Mouse (Mus musculus): ENCODE measurements around the gene Serpina3n.
"Not testable (repeated sequence)": the region's sequence is repeated elsewhere in the genome, so short reads cannot be mapped to it uniquely, and the experiment has no call there.

Gene Serpina3n

DNA sequence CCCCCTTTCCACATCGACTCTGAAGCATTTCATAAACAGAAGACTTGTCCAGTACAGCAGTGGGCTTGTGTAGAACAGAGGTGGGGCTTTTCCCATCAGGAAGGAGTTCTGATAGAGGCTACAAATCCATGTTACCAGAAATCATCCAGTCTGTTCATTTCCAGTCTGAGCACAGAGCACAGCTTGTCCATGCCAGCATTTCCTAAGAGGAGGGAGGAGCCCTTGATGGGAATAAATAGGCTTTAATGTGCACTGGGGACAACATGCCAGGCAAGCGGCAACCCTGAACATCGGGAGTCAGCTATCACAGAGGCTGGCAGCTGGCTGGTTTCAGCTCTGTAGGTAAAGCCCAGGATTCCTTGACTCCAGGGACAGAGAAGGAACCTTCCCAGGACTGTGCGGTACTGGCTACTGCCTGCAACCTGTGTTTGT, at the start of gene Serpina3n:
Gene Serpina3n, plus strand, starts transcription at position 276 of the 432 bp plus-strand sequence.
- peak; percentile 52 for DNase-seq (ENCODE audit: low spot score)

DNA sequence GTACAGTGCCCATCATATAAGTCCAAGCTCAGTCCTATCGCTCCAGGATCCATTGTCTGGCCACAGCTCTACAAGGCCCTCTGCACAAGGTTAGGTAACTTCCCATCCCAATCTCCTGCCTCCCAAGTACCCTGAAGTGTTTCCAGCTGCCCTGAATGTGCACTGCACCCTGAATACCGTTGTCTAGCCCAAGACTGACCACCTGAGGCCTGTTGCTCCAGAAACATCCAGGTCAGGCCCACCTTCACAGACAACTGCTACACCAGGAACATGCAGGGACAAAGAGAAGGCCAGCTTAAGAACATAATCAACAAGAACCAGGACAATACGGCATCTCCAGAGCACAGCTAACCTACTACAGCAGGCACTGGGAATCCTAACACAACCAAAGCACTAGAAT, 36.5 kb upstream of the Serpina3n start:
- no peak for DNase-seq (ENCODE audit: low spot score)

DNA sequence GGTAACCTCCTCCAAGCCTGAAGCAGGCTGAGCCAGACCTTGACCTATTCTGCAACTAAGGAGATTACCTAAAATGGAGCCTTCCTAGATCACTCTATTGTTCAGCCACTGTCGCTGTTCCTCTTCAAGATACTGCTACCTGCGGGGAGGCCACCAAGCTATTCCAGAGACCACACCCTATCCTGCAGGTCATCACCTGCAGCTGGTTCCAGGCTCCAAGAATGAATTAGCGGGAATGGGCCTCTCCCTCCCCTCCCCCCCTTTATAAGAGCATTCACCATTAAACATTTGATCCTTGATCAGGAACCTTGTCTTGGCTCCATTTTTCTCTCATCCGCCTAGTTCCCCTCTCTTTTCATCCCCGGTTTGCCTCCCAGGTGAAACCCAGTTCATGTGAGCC, 29.4 kb upstream of the Serpina3n start:
- DNase-seq (ENCODE audit: low spot score): not testable (repeated sequence)

DNA sequence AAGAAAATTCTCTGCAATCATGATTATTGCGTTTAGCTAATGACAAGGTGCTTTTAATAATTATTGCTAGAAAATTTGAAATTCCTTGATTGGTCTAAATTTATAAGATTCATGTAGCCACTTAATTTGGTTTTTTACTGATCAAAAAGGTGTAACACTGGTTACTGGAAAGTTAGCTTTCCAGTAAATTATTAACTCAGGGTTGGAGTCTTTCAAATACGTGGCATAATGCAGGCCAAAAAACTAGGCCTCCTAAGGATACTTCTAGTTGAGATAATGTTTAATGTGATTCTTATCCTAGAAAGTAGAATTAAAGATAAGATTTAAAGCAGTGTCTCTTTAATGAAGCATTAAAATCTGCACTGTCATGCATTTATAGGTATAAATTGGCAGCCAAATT, 28.2 kb upstream of the Serpina3n start:
- not testable (repeated sequence) for DNase-seq (ENCODE audit: low spot score)

DNA sequence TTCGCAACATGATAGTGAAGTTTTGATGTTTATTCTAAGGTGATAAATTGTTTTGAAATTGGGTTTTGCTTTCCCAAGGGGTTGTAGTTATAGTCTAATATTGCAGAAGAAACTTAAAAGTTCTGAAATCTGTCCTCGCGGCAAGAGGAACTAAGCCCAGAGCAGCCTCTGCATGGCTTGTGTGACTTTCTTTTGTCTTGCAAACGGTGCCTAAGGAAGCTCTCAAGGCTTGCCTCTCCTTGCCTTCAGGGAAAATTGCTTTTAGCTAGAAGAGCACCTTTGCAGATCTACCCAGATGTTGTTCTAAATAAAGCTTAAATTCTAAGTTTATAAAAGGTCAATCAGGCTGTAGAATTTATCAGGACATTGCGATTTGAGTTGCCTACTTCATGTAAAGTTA, 27.7 kb upstream of the Serpina3n start:
- DNase-seq (ENCODE audit: low spot score): not testable (repeated sequence)

DNA sequence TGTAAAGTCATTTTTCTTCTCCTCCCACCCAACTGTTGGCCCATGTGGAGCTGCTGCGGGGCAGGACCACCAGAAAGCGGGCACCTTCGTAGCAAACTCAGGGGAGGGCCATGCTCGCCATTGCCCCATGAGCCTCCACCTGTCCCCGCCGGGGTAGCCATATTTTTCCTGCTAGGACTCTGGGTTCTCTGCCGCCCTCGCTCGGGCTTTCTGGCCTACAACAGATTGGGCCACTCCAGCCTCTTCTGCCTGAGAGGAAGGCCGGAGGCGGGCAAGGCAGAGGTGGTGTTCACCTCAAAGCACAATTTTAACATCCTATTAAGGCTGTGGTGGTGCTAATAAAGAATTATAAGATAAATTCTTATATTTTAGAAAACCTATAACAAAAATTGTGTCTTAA, 26.7 kb upstream of the Serpina3n start:
- DNase-seq (ENCODE audit: low spot score): no peak

DNA sequence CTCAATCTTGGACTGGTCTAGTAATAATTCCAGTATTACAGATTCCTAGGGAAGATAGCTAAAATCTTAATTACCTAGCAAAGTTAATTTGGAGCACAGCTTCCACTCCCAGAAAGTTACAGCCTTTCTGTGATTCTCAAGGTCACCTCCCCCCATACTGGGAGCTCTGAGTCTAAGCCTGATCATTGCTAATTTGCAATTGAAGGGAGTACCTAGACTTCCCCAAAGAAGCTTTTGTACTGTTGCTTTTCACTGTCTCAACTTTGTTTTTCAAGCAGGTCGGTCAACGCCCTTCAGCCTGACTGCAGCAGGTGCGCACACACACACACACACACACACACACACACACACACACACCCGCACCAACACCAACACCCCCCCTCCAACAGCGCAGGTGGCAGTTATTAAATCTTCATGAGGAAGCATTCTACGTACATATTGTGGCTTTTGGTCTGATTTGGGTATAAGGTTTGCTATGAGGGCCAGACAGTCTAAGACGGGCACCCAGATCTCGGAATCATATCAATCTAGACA, 25.4 kb upstream of the Serpina3n start:
- DNase-seq (ENCODE audit: low spot score): not testable (repeated sequence)

DNA sequence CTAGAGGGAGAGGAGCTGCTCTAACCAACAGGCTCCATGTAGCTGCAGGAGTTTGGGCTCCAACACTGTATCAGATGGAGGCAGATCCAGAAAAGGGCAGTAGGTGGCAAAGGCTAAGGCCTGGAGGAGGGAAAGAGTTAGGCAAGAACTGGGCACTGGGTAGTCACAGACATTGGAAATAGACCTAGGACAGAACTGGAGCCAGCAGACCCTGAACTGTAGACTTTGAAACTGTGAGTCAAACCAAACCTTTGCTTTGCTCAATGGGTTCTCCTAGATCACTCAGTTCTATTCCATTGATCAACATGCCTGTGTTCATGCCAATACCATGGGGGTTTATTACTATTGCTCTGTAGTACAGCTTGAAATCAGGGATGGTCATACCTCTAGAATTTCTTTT, 20.5 kb upstream of the Serpina3n start:
- DNase-seq (ENCODE audit: low spot score): not testable (repeated sequence)

DNA sequence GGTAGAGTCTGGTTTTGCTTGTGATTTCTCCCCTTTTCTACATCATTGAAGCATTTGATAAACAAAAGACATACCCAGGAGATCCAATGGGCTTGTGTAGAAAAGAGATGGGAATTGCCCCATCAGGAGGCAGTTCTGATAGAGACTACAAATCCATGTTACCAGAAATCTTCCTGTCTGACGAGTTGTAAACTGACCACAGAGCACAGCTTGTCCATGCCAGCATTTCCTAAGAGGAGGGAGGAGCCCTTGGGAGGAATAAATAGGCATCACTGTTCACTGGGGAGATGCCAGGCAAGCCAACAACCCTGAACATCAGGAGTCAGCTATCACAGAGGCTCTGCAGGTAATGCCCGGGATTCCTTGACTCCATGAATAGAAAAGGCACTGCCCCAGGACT, 19.7 kb upstream of the Serpina3n start:
- not testable (repeated sequence) for DNase-seq (ENCODE audit: low spot score)

DNA sequence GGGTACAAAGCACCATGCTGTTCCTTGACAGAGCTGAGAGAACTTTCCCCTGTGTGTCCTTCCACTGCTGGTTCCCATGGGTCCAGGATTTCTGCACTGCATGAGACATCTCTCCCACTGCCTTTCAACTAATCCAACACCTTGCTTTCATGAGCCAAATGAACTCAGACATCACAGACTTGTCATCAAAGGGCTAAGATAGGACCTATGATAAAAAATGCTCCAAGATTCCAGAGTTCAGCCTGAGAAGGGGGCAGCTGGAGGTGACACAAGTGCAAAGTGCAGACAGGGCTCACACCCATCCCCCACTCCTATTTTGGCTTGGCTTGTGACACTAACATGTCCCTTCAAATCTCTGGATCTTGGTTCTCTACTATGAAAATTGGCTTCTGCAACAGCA, 18.1 kb upstream of the Serpina3n start:
- no peak for DNase-seq (ENCODE audit: low spot score)

DNA sequence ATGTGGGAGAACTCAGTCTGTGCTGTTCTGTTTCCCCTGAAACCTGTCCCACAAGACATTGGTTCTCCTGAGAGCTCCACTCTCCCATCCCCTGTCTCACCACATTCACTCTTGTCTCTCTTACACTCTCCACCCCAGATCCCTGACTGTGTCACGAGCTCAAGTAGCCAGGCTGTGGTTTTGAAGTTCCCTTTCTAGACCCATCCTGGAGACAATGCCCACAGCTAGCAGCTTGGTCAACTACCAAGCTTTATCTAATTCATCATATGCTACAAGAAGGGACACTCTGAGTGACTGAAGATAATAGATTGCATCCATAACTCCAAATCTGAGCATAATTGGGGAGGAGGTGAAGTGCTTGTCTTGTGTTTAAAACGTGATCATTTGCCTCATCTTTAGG, 15.5 kb upstream of the Serpina3n start:
- DNase-seq (ENCODE audit: low spot score): not testable (repeated sequence)

DNA sequence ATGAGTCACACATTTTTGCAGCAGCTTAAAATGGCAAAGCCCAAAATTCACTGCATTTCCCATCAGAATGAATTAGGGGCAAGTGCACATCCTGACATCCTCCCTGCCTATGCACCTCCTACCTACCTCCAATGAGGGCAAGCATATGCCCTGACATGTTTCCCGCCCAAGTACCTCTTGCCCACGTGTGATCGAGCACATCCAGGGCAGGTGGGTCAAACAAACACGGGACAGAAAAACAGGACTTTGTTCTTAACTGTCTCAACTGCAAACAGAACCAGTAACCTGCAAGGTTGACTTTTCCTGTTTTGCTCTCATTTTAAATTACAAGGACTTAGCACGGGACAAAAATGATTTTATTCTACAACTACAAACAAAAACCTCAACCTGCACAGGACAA, 2.6 kb upstream of the Serpina3n start:
- no peak for DNase-seq (ENCODE audit: low spot score)

DNA sequence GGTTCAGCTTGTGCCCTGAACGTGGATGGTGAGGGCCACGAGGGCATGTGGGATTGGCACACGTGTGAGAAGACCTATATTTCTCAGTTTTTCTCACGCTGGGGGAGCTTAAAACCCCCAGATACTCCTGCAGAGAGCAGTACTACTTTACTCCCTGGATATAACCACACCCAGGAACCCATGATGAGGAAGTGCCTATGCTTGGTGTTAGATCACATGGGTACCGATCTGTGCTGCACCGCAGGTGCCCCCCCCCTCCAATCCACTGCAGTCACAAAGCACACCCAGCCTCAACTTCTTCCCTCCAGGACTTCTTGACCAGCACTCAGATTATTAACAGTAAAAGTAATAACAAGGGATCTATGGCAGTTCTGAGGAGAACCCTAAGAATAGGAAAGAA, 6.0 kb downstream of the Serpina3n start:
- no peak for DNase-seq (ENCODE audit: low spot score)

DNA sequence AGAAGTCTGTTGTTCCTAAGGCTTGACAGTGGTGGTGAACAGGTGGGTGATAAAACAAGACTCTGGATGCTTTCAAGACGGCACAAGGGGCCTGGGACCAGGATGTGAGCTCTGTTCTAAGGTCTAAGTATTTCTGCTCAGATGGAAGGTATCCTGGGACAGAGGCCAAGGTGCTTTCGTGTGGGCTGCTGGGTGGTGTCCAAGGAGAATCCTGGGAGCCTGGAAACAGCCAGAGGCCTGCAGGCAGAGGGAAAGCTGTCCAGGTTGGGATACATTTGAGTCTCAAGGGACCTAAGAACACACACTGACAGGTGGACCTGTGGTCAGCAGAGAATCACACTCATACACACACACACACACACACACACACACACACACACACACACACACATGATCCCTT, 8.0 kb downstream of the Serpina3n start:
- DNase-seq (ENCODE audit: low spot score): no peak

DNA sequence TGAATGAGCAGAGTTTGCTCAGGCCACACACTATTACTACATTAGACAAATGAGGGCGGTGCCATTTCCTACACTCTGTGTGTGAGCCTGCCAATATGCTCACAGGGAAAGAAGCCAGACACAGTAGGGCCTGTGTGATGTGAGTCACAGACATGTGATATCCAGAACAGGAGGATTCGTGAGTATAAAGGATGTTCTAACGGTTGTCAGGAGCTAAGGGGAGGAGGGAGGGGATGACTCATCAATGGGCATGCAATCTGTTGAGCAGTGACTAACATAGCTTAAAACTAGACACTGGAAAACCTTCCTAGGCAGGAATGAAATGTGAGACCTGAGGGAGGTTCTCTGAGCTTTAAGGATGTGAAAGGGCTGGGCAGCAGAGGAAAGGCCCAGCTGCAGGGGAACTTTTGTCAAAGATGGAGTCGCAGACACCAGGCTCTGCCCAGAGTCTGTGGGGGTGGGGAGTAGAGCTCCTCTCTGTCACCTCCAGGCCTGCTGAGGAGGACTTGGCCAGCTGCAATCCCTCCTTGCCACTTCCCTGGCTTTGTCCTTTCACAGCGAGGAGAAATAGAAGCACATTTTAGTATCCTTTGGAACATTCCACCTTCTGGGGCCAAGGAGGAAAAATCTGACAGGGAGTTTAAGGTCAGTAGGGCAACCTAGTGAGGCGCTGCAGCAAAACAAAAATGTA, 9.2 kb downstream of the Serpina3n start:
- DNase-seq (ENCODE audit: low spot score): peak; percentile 73

DNA sequence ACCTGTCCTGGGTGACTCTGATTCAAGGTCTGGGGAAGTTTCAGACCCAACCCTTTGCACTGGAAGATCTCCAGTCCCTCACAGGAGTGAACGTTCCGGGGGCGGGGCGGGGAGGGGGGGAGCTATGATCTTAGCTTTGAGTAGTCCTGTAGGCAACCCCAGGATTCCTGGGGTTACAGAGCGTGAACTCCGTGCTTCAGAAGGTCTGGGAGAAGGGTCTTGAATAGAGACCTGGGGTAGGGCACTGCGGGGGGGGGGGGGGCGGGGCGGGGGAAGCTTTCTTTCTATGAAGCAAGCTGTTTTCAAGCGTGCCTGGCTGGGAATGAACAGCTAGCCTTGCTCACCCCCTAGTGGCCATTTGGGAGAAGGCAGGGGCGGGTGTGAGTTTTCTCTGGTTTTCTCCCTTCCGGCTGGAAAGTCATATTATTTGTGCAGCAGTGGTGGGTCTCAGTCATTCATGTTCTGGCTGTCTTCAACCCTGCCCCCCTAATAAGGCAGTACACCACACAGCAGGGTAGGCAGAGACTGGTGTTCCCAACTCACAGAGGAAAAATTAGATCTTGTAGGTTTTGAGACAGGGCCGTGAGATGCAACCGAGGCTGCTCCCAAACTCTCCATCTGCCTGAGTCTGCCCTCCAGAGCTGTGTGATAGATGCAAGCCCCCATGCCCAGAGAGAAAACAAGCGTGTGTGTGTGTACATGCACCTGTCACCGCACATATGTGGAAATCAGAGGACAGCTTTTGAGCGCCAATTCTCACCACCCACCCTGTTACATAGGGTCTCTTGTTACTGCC, 12.0 kb downstream of the Serpina3n start:
- peak; percentile 81 for DNase-seq (ENCODE audit: low spot score)

DNA sequence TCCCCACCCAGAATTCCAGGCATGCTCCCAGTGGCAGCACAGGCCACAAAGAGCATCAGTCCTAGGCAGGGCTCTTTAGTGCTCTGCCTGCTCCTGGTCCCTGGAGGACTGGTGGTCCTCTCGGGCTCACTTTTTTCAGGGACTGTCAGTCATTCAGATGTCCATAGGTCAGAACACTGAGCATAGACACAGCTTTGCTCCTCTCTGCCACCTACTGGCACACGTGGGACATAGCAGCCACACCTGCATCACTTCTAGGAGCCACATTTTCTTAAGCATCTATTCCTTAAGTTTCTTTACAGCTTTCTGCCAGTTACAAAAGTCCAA, 12.6 kb downstream of the Serpina3n start:
- no peak for DNase-seq (ENCODE audit: low spot score)

DNA sequence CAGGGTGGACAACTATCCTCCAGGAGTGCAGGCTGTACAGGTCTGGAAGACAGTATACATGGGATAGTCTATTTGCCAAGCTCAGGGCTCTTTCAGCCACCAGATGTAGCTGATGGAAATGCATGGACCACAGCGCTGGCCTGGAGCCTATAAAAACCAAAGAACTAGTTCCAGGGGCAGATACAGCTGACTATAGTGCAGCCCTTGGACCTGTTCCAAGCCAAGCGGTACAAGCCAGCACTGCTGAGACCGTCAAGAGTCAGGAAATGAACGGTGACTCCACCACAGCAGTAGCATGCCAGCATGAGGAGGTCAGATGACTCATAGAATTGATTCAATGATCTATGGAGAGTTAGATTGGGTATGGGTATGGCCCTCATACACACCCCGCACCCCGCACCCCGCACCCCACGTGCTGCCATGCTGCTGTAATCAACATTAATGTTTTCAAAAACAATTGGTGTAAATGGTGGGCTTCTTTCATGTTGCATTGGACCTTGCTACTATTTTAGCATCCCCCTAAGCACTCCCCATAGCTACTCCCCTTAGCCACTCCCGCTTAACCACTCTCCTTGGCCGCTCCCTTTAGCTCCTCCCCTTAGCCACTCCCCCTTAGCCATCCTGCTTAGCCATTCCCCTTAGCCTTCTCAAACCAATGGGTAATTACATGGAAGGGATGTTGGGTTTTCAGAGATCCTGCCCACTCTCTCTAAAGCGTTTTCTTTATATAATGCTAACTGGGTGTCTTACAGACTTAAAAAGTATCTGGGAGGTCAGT, 16.3 kb downstream of the Serpina3n start:
- DNase-seq (ENCODE audit: low spot score): no peak

DNA sequence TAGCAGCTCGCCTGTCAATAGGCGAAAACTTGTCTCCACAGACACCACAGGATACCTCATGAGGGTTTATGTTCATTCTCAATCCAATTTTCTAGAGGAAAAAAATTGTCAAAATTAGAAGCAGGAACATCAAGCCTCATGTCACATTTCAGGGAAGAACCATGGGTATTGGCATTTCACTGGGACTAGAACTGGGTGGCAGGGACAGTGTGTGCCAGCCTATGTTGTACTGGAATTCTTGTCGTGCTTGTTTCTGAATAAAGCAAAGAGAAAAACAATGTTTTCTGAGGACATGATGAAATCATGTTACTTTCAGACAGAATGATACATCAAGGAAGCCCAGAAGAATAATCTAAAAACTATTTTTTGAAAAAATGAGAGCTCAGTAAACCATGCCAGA, 19.1 kb downstream of the Serpina3n start:
- DNase-seq (ENCODE audit: low spot score): no peak

DNA sequence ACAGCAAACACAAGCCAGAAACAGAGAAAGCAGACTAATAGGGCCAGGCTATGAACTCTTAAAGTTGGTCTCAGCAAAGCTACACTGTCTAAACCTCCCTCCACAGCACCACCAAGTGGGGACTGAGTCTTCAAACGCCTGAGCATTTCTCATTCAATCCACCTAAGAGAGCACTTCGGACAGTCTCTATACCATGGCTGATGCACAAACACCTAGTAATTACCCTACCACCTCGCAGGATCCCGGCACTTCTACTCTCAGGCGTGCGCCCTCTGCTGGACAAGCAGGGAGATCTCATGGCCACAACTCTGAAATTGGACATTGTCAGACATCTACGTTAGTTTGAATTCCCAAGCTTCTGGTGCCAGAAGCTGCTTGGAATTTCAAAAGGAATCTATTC, 20.4 kb downstream of the Serpina3n start:
- no peak for DNase-seq (ENCODE audit: low spot score)

DNA sequence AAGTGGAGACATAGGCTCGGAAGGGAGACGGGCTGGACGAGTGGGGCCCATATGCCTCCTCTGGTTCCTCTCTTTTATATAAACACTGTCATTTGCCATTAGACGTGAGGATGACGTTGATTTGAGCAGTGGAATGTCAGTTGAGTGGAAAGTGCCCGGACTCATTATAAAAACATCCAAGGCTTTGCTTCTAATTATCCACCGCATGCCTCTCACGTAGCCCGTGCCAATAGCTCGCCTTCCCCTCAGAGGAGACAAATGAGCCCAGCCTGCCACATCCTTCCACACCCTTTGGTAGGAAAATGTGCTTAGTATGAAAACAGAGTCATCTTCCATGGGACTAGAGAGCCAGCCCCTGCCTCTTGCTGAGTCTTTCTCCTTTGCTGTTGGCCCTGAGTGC, 24.8 kb downstream of the Serpina3n start:
- DNase-seq (ENCODE audit: low spot score): no peak

DNA sequence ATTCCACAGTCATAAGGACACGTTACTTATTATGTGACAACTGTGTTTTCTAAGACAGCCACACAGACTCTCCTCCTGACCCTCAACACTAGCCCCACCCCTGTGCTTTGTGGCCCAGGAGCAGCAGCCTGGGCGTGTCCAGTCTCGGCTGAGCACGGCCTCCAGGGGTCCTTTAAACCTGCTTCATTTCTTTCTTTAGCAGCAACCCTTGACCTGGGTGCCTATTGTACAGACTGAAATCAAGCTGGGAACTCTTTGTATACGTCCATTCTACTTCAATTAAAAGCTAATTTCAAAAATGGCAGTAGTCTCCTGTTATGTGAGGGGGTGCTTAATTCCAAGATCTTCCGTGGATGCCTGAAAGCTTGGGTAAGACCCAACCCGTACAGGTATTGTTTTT, 26.7 kb downstream of the Serpina3n start:
- no peak for DNase-seq (ENCODE audit: low spot score)
